Mouse (Mus musculus): Measurements from ENCODE around the gene Ss18l1. TPM values are rescaled to one million over a fixed set of nuclear protein-coding genes. Genes with fewer than 3 reads are reported as not detected.

The Ss18l1 gene
- polyA plus RNA-seq (2014; fragmentation: Nextera tagmentation; extraction: Ambion mirVana), result 8.0 and 9.5 TPM in 2 replicates

- no peaks in the 10 kb centered on the region for H3K27me3 ChIP-seq (ENCODE audit: control insufficient read depth, insufficient read depth, low read length)
- ATAC-seq (replicated peaks; ENCODE audit: insufficient number of reproducible peaks, low FRiP score, low TSS enrichment, low read depth), result peak; percentile 92
- peak within 1 kb of the TSS; percentile 79 for H3K9ac ChIP-seq (replicated peaks; ENCODE audit: low read length)
- H3K4me1 ChIP-seq (ENCODE audit: control insufficient read depth, insufficient read depth, low read length), result peaks cover 3% of the 10 kb centered on the region; the same call in 1 of the 2 replicates
- peaks cover 13% of the 10 kb centered on the region for H3K36me3 ChIP-seq (replicated peaks; ENCODE audit: control insufficient read depth, insufficient read depth, low read depth, low read length)
- peak; percentile 94 for DNase-seq (ENCODE audit: low spot score)
- under 1% methylated on average over 63 of the region's 78 CpGs for WGBS
- H3K9me3 ChIP-seq (replicated peaks; ENCODE audit: control insufficient read depth, low read length), result no peaks in the 10 kb centered on the region
- H3K4me3 ChIP-seq (ENCODE audit: low read depth, low read length), result peak within 1 kb of the TSS; percentile 97
- H3K4me2 ChIP-seq (ENCODE audit: low read depth, low read length), result peak within 1 kb of the TSS; percentile 86
- H3K27ac ChIP-seq (replicated peaks; ENCODE audit: low read depth, low read length), result peak within 1 kb of the TSS; percentile 82
Measured at GRCm38 (mm10) chr2:180042256-180042857, at the start of gene Ss18l1, which contains the start of gene Psma7. TSS of gene Ss18l1 (plus strand) at chr2:180042509. TSS of gene Psma7 (minus strand) at chr2:180042433.

- WGBS, result 93% methylated on average over 5 of the region's 5 CpGs
- DNase-seq (ENCODE audit: low spot score), result no peak
- no peak overlapping the region for H3K27ac ChIP-seq (replicated peaks; ENCODE audit: low read depth, low read length)
- ATAC-seq (replicated peaks; ENCODE audit: insufficient number of reproducible peaks, low FRiP score, low TSS enrichment, low read depth), result no peak
- no peaks in the 10 kb centered on the region for H3K9me3 ChIP-seq (replicated peaks; ENCODE audit: control insufficient read depth, low read length)
- H3K4me2 ChIP-seq (ENCODE audit: low read depth, low read length), result no peak overlapping the region
- H3K4me3 ChIP-seq (ENCODE audit: low read depth, low read length), result no peak overlapping the region
- no peaks in the 10 kb centered on the region for H3K36me3 ChIP-seq (replicated peaks; ENCODE audit: control insufficient read depth, insufficient read depth, low read depth, low read length)
- no peaks in the 10 kb centered on the region for H3K4me1 ChIP-seq (ENCODE audit: control insufficient read depth, insufficient read depth, low read length)
- H3K9ac ChIP-seq (replicated peaks; ENCODE audit: low read length), result no peak overlapping the region
- no peaks in the 10 kb centered on the region for H3K27me3 ChIP-seq (ENCODE audit: control insufficient read depth, insufficient read depth, low read length)
Measured at GRCm38 (mm10) chr2:179993071-179993470, 49.2 kb upstream of the Ss18l1 start.

- whole genome bisulfite sequencing, result 84% methylated on average over 4 of the region's 4 CpGs
- H3K27me3 ChIP-seq (ENCODE audit: control insufficient read depth, insufficient read depth, low read length), result no peaks in the 10 kb centered on the region
- no peaks in the 10 kb centered on the region for H3K4me1 ChIP-seq (ENCODE audit: control insufficient read depth, insufficient read depth, low read length)
- no peaks in the 10 kb centered on the region for H3K9me3 ChIP-seq (replicated peaks; ENCODE audit: control insufficient read depth, low read length)
- no peaks in the 10 kb centered on the region for H3K36me3 ChIP-seq (replicated peaks; ENCODE audit: control insufficient read depth, insufficient read depth, low read depth, low read length)
- H3K4me3 ChIP-seq (ENCODE audit: low read depth, low read length), result no peak overlapping the region
- no peak overlapping the region for H3K27ac ChIP-seq (replicated peaks; ENCODE audit: low read depth, low read length)
- H3K9ac ChIP-seq (replicated peaks; ENCODE audit: low read length), result no peak overlapping the region
- H3K4me2 ChIP-seq (ENCODE audit: low read depth, low read length), result no peak overlapping the region
- DNase-seq (ENCODE audit: low spot score), result no peak
- ATAC-seq (replicated peaks; ENCODE audit: insufficient number of reproducible peaks, low FRiP score, low TSS enrichment, low read depth), result no peak
Measured at GRCm38 (mm10) chr2:179998431-179998830, 43.9 kb upstream of the Ss18l1 start.

GRCm38 (mm10) chr2:180001635-180002034, 40.7 kb upstream of the Ss18l1 start:
- DNase-seq (ENCODE audit: low spot score) (no peak), ATAC-seq (replicated peaks; ENCODE audit: insufficient number of reproducible peaks, low FRiP score, low TSS enrichment, low read depth) (no peak)
- H3K9ac ChIP-seq (replicated peaks; ENCODE audit: low read length), result no peak overlapping the region
- no peak overlapping the region for H3K27ac ChIP-seq (replicated peaks; ENCODE audit: low read depth, low read length)
- H3K27me3 ChIP-seq (ENCODE audit: control insufficient read depth, insufficient read depth, low read length), result no peaks in the 10 kb centered on the region
- WGBS, result 88% methylated on average over 9 of the region's 9 CpGs
- no peaks in the 10 kb centered on the region for H3K9me3 ChIP-seq (replicated peaks; ENCODE audit: control insufficient read depth, low read length)
- no peak overlapping the region for H3K4me2 ChIP-seq (ENCODE audit: low read depth, low read length)
- no peaks in the 10 kb centered on the region for H3K36me3 ChIP-seq (replicated peaks; ENCODE audit: control insufficient read depth, insufficient read depth, low read depth, low read length)
- no peak overlapping the region for H3K4me3 ChIP-seq (ENCODE audit: low read depth, low read length)
- H3K4me1 ChIP-seq (ENCODE audit: control insufficient read depth, insufficient read depth, low read length), result no peaks in the 10 kb centered on the region

- Histone ChIP-seq H3K9me3 (replicated peaks; ENCODE audit: control insufficient read depth, low read length) (no peaks in the 10 kb centered on the region), H3K4me2 (ENCODE audit: low read depth, low read length) (no peak overlapping the region), H3K27me3 (ENCODE audit: control insufficient read depth, insufficient read depth, low read length) (no peaks in the 10 kb centered on the region; the same call in 1 of the 2 replicates), H3K4me1 (ENCODE audit: control insufficient read depth, insufficient read depth, low read length) (no peaks in the 10 kb centered on the region), H3K27ac (replicated peaks; ENCODE audit: low read depth, low read length) (no peak overlapping the region), H3K36me3 (replicated peaks; ENCODE audit: control insufficient read depth, insufficient read depth, low read depth, low read length) (no peaks in the 10 kb centered on the region), H3K4me3 (ENCODE audit: low read depth, low read length) (no peak overlapping the region), H3K9ac (replicated peaks; ENCODE audit: low read length) (no peak overlapping the region)
- ATAC-seq (replicated peaks; ENCODE audit: insufficient number of reproducible peaks, low FRiP score, low TSS enrichment, low read depth) (no peak), DNase-seq (ENCODE audit: low spot score) (no peak)
- WGBS, result 60% methylated on average over 5 of the region's 5 CpGs
Measured at GRCm38 (mm10) chr2:180005656-180006351, 36.5 kb upstream of the Ss18l1 start.

- ATAC-seq (replicated peaks; ENCODE audit: insufficient number of reproducible peaks, low FRiP score, low TSS enrichment, low read depth) (no peak), DNase-seq (ENCODE audit: low spot score) (no peak)
- H3K4me2 ChIP-seq (ENCODE audit: low read depth, low read length), result no peak overlapping the region
- no peaks in the 10 kb centered on the region for H3K9me3 ChIP-seq (replicated peaks; ENCODE audit: control insufficient read depth, low read length)
- H3K4me3 ChIP-seq (ENCODE audit: low read depth, low read length), result no peak overlapping the region
- H3K27me3 ChIP-seq (ENCODE audit: control insufficient read depth, insufficient read depth, low read length), result no peaks in the 10 kb centered on the region; the same call in 1 of the 2 replicates
- H3K36me3 ChIP-seq (replicated peaks; ENCODE audit: control insufficient read depth, insufficient read depth, low read depth, low read length), result no peaks in the 10 kb centered on the region
- 49% methylated on average over 9 of the region's 9 CpGs for WGBS
- H3K27ac ChIP-seq (replicated peaks; ENCODE audit: low read depth, low read length), result no peak overlapping the region
- H3K4me1 ChIP-seq (ENCODE audit: control insufficient read depth, insufficient read depth, low read length), result no peaks in the 10 kb centered on the region
- H3K9ac ChIP-seq (replicated peaks; ENCODE audit: low read length), result no peak overlapping the region
Measured at GRCm38 (mm10) chr2:180006352-180007017, 35.8 kb upstream of the Ss18l1 start.

GRCm38 (mm10) chr2:180010686-180011085, 31.6 kb upstream of the Ss18l1 start:
- no peak overlapping the region for H3K4me3 ChIP-seq (ENCODE audit: low read depth, low read length)
- no peaks in the 10 kb centered on the region for H3K9me3 ChIP-seq (replicated peaks; ENCODE audit: control insufficient read depth, low read length)
- no peaks in the 10 kb centered on the region for H3K36me3 ChIP-seq (replicated peaks; ENCODE audit: control insufficient read depth, insufficient read depth, low read depth, low read length)
- ATAC-seq (replicated peaks; ENCODE audit: insufficient number of reproducible peaks, low FRiP score, low TSS enrichment, low read depth), result no peak
- no peak overlapping the region for H3K9ac ChIP-seq (replicated peaks; ENCODE audit: low read length)
- H3K4me2 ChIP-seq (ENCODE audit: low read depth, low read length), result no peak overlapping the region
- no peak overlapping the region for H3K27ac ChIP-seq (replicated peaks; ENCODE audit: low read depth, low read length)
- 92% methylated on average over 7 of the region's 7 CpGs for WGBS
- no peaks in the 10 kb centered on the region; the same call in 1 of the 2 replicates for H3K27me3 ChIP-seq (ENCODE audit: control insufficient read depth, insufficient read depth, low read length)
- DNase-seq (ENCODE audit: low spot score), result no peak
- H3K4me1 ChIP-seq (ENCODE audit: control insufficient read depth, insufficient read depth, low read length), result no peaks in the 10 kb centered on the region

- Histone ChIP-seq H3K9me3 (replicated peaks; ENCODE audit: control insufficient read depth, low read length) (no peaks in the 10 kb centered on the region), H3K4me1 (ENCODE audit: control insufficient read depth, insufficient read depth, low read length) (no peaks in the 10 kb centered on the region), H3K4me3 (ENCODE audit: low read depth, low read length) (no peak overlapping the region), H3K36me3 (replicated peaks; ENCODE audit: control insufficient read depth, insufficient read depth, low read depth, low read length) (no peaks in the 10 kb centered on the region), H3K9ac (replicated peaks; ENCODE audit: low read length) (no peak overlapping the region), H3K27ac (replicated peaks; ENCODE audit: low read depth, low read length) (no peak overlapping the region), H3K27me3 (ENCODE audit: control insufficient read depth, insufficient read depth, low read length) (no peaks in the 10 kb centered on the region; the same call in 1 of the 2 replicates), H3K4me2 (ENCODE audit: low read depth, low read length) (no peak overlapping the region)
- DNase-seq (ENCODE audit: low spot score) (no peak), ATAC-seq (replicated peaks; ENCODE audit: insufficient number of reproducible peaks, low FRiP score, low TSS enrichment, low read depth) (no peak)
- 84% methylated on average over 6 of the region's 6 CpGs for WGBS
Measured at GRCm38 (mm10) chr2:180011370-180011769, 30.9 kb upstream of the Ss18l1 start.
